Mouse (Mus musculus) telencephalon, adult 2 months (tissue): ENCODE measurements around the gene Dlgap1.

Experiments used
- DNase-seq: peaks from one replicate; pipeline ENCODE4 v3.0.0-alpha.2; 2011; ENCODE audit warnings: low read depth, low spot score

The Dlgap1 gene

GRCm38 (mm10) chr17:70341230-70341629, 372.4 kb downstream of the Dlgap1 start:
- no peak for DNase-seq

GRCm38 (mm10) chr17:70341920-70342319, 373.0 kb downstream of the Dlgap1 start:
- DNase-seq, result no peak

GRCm38 (mm10) chr17:70347403-70347802, 378.5 kb downstream of the Dlgap1 start:
- DNase-seq, result no peak

GRCm38 (mm10) chr17:70363561-70363960, 394.7 kb downstream of the Dlgap1 start:
- peak; percentile 95 for DNase-seq

- DNase-seq, result no peak
Observed at GRCm38 (mm10) chr17:70363971-70364370, 395.1 kb downstream of the Dlgap1 start.

- no peak for DNase-seq
Observed at GRCm38 (mm10) chr17:70369124-70369523, 400.3 kb downstream of the Dlgap1 start.

GRCm38 (mm10) chr17:70377020-70377419, 408.1 kb downstream of the Dlgap1 start:
- DNase-seq, result no peak

- no peak for DNase-seq
Observed at GRCm38 (mm10) chr17:70388447-70388846, 419.6 kb downstream of the Dlgap1 start.

GRCm38 (mm10) chr17:70397220-70397619, 428.3 kb downstream of the Dlgap1 start:
- DNase-seq, result no peak

GRCm38 (mm10) chr17:70397708-70398107, 428.8 kb downstream of the Dlgap1 start:
- no peak for DNase-seq

GRCm38 (mm10) chr17:70401909-70402308, 433.0 kb downstream of the Dlgap1 start:
- no peak for DNase-seq

- DNase-seq, result no peak
Observed at GRCm38 (mm10) chr17:70403750-70404149, 434.9 kb downstream of the Dlgap1 start.

GRCm38 (mm10) chr17:70414202-70414601, 445.3 kb downstream of the Dlgap1 start:
- no peak for DNase-seq

GRCm38 (mm10) chr17:70427866-70428265, 459.0 kb downstream of the Dlgap1 start:
- no peak for DNase-seq

- peak; percentile 78 for DNase-seq
Observed at GRCm38 (mm10) chr17:70429746-70430451, 461.0 kb downstream of the Dlgap1 start.

- peak; percentile 63 for DNase-seq
Observed at GRCm38 (mm10) chr17:70430452-70430787, 461.5 kb downstream of the Dlgap1 start.

GRCm38 (mm10) chr17:70432834-70433233, 464.0 kb downstream of the Dlgap1 start:
- no peak for DNase-seq

- no peak for DNase-seq
Observed at GRCm38 (mm10) chr17:70434549-70434948, 465.7 kb downstream of the Dlgap1 start.

- no peak for DNase-seq
Observed at GRCm38 (mm10) chr17:70435612-70436011, 466.7 kb downstream of the Dlgap1 start.

- no peak for DNase-seq
Observed at GRCm38 (mm10) chr17:70437229-70437628, 468.4 kb downstream of the Dlgap1 start.

- peak; percentile 90 for DNase-seq
Observed at GRCm38 (mm10) chr17:70442976-70443375, 474.1 kb downstream of the Dlgap1 start.

GRCm38 (mm10) chr17:70446451-70446850, 477.6 kb downstream of the Dlgap1 start:
- peak; percentile 91 for DNase-seq

- no peak for DNase-seq
Observed at GRCm38 (mm10) chr17:70455036-70455435, 486.2 kb downstream of the Dlgap1 start.

GRCm38 (mm10) chr17:70457103-70457502, 488.2 kb downstream of the Dlgap1 start:
- no peak for DNase-seq
